Mouse (Mus musculus) myocyte (in vitro differentiated cells): ENCODE measurements around the gene Usp28. TPM values are rescaled to one million over a fixed set of nuclear protein-coding genes. Genes with fewer than 3 reads are reported as not detected.

Source experiments
- H3K27me3 ChIP-seq: one replicate; pipeline ENCODE4 v1.6.1; 2011; ENCODE audit not compliant: control insufficient read depth, insufficient read depth, insufficient read length
- H3K36me3 ChIP-seq: one replicate; pipeline ENCODE4 v1.6.1; 2011; ENCODE audit not compliant: control insufficient read depth, insufficient read depth
- H3K4me2 ChIP-seq: one replicate; pipeline ENCODE4 v1.6.1; 2011; ENCODE audit warnings: low read depth, control low read depth
- H3K4me3 ChIP-seq: one replicate; pipeline ENCODE4 v1.5.1; 2011; ENCODE audit warnings: mild to moderate bottlenecking, control low read depth, moderate library complexity
- H3K79me2 ChIP-seq: one replicate; pipeline ENCODE4 v1.6.1; 2011; ENCODE audit not compliant: control insufficient read depth, insufficient read depth
- H3ac ChIP-seq: one replicate; pipeline ENCODE4 v1.6.1; 2011; ENCODE audit not compliant: control insufficient read depth, insufficient read length
- CEBPB ChIP-seq: IDR thresholded peaks from 2 replicates; pipeline ENCODE4 v1.6.1; 2011; ENCODE audit warnings: mild to moderate bottlenecking, moderate library complexity; ENCODE audit not compliant: poor library complexity, insufficient read depth, severe bottlenecking
- E2F4 ChIP-seq: IDR thresholded peaks from one replicate; pipeline ENCODE4 v1.6.1; 2011; ENCODE audit warnings: mild to moderate bottlenecking, control low read depth, moderate library complexity; ENCODE audit not compliant: insufficient read depth
- MAX ChIP-seq: IDR thresholded peaks from one replicate; pipeline ENCODE4 v1.6.1; 2011; ENCODE audit warnings: low read depth, mild to moderate bottlenecking, control low read depth
- MYOD1 ChIP-seq, 3 experiments: IDR thresholded peaks; one replicate each; pipeline ENCODE4 v1.6.1; 2011; ENCODE audit warnings: control low read depth in 2 of 3, low read depth in 2 of 3, mild to moderate bottlenecking in 2 of 3, moderate library complexity in 1 of 3; ENCODE audit not compliant: insufficient read length in 2 of 3, control insufficient read depth in 1 of 3
- MYOG ChIP-seq, 3 experiments: IDR thresholded peaks; one replicate each; pipeline ENCODE4 v1.6.1; 2011; ENCODE audit warnings: control low read depth in 2 of 3, low read depth in 2 of 3, mild to moderate bottlenecking in 2 of 3; ENCODE audit not compliant: insufficient read length in 2 of 3, control insufficient read depth in 1 of 3, insufficient read depth in 1 of 3
- POLR2A ChIP-seq: IDR thresholded peaks from one replicate; pipeline ENCODE4 v1.6.1; 2011; ENCODE audit warnings: low read depth, mild to moderate bottlenecking, control low read depth, moderate library complexity; ENCODE audit not compliant: insufficient read length
- POLR2AphosphoS2 ChIP-seq: IDR thresholded peaks from one replicate; pipeline ENCODE4 v1.6.1; 2011; ENCODE audit warnings: low read depth, control low read depth; ENCODE audit not compliant: insufficient read length
- REST ChIP-seq: IDR thresholded peaks from one replicate; pipeline ENCODE4 v1.6.1; 2011; ENCODE audit warnings: mild to moderate bottlenecking, control low read depth, moderate library complexity; ENCODE audit not compliant: insufficient read depth, insufficient read length
- SRF ChIP-seq: IDR thresholded peaks from one replicate; pipeline ENCODE4 v1.6.1; 2011; ENCODE audit warnings: low read depth; ENCODE audit not compliant: control insufficient read depth, insufficient read length
- TCF12 ChIP-seq: IDR thresholded peaks from one replicate; pipeline ENCODE4 v1.6.1; 2011; ENCODE audit warnings: mild to moderate bottlenecking, control low read depth; ENCODE audit not compliant: poor library complexity, insufficient read depth, severe bottlenecking
- TCF3 ChIP-seq: IDR thresholded peaks from one replicate; pipeline ENCODE4 v1.6.1; 2011; ENCODE audit warnings: low read depth, control low read depth; ENCODE audit not compliant: insufficient read length
- USF1 ChIP-seq: IDR thresholded peaks from one replicate; pipeline ENCODE4 v1.6.1; 2011; ENCODE audit warnings: low read depth, mild to moderate bottlenecking, control low read depth, moderate library complexity
- polyA plus RNA-seq: library from polyadenylated mRNA; unstranded; fragments of >200 nt; fragmentation: generic; extraction: Trizol; gene quantifications from one replicate; pipeline ENCODE4 v1.2.1, GENCODE M21; 2012; ENCODE audit warnings: missing spikeins

Usp28 gene
- polyA plus RNA-seq, 1 experiment, result 27.5 TPM

DNA sequence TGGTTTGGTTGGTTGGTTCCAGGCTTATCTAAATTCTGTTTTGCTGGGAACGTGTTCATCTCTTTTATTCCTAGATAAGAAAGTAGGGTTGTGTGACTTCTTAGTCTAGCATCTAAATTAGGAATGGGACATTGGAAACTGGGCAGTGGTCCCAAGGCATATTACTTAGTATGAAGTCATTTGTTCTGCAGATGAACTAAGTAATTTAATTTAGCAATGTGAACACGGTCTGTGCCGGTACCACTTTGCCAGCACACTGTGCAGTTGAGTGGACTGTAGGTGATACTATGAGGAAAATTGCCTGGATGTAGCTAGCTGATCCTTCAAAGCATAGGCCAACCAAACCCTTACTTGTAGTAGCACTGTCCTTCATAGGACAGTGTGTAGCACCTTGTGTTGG is 91.7 kb downstream of the Usp28 start:
- Histone ChIP-seq H3K27me3 (no peaks in the 10 kb centered on the region), H3ac (no peak overlapping the region), H3K79me2 (no peaks in the 10 kb centered on the region), H3K4me3 (no peak overlapping the region), H3K4me2 (no peak overlapping the region), H3K36me3 (peaks cover 30% of the 10 kb centered on the region)
- TF ChIP-seq TCF12 (no peak), MAX (no peak), POLR2A (no peak), REST (no peak), USF1 (no peak), E2F4 (no peak), MYOD1 (IDR thresholded peaks at IDR 0.05; ENCODE audit: control insufficient read depth in 1 of 3, insufficient read length in 2 of 3, low read depth in 2 of 3) (no peak), POLR2AphosphoS2 (no peak), MYOG (IDR thresholded peaks at IDR 0.05; ENCODE audit: control insufficient read depth in 1 of 3, insufficient read depth in 1 of 3, insufficient read length in 2 of 3, low read depth in 2 of 3) (no peak), CEBPB (no peak), TCF3 (no peak), SRF (no peak)

GRCm38 (mm10) chr9:49081107-49081506 is 95.9 kb downstream of the Usp28 start, which contains the start of gene Tmprss5:
TSS of gene Tmprss5 (plus strand) at chr9:49081260.
- peaks cover 16% of the 10 kb centered on the region for H3K36me3 ChIP-seq

GRCm38 (mm10) chr9:49081561-49081960 is 96.4 kb downstream of the Usp28 start:
- no peaks in the 10 kb centered on the region for H3K79me2 ChIP-seq
- H3K27me3 ChIP-seq, result no peaks in the 10 kb centered on the region
- no peak overlapping the region for H3ac ChIP-seq
- H3K4me2 ChIP-seq, result no peak overlapping the region
- peaks cover 16% of the 10 kb centered on the region for H3K36me3 ChIP-seq
- H3K4me3 ChIP-seq, result no peak overlapping the region
- TF ChIP-seq USF1 (no peak), SRF (no peak)

More at GRCm38 (mm10) chr9:49081107-49081506, 95.9 kb downstream of the Usp28 start, which contains the start of gene Tmprss5:
- no peak within 1 kb of the TSS for H3ac ChIP-seq
- no peak within 1 kb of the TSS for H3K4me3 ChIP-seq
- H3K79me2 ChIP-seq, result no peaks in the 10 kb centered on the region
- H3K27me3 ChIP-seq, result no peaks in the 10 kb centered on the region
- no peak for TF ChIP-seq REST
- no peak for TF ChIP-seq MYOG (IDR thresholded peaks at IDR 0.05; ENCODE audit: control insufficient read depth in 1 of 3, insufficient read depth in 1 of 3, insufficient read length in 2 of 3, low read depth in 2 of 3)
- TF ChIP-seq CEBPB, result no peak
- no peak for TF ChIP-seq TCF3
- no peak for TF ChIP-seq POLR2A
- no peak for TF ChIP-seq MAX
- TF ChIP-seq E2F4, result no peak
- no peak for TF ChIP-seq TCF12
- no peak for TF ChIP-seq SRF
- TF ChIP-seq MYOD1 (IDR thresholded peaks at IDR 0.05; ENCODE audit: control insufficient read depth in 1 of 3, insufficient read length in 2 of 3, low read depth in 2 of 3), result no peak
- no peak for TF ChIP-seq USF1
- TF ChIP-seq POLR2AphosphoS2, result no peak
- no peak within 1 kb of the TSS for H3K4me2 ChIP-seq

DNA sequence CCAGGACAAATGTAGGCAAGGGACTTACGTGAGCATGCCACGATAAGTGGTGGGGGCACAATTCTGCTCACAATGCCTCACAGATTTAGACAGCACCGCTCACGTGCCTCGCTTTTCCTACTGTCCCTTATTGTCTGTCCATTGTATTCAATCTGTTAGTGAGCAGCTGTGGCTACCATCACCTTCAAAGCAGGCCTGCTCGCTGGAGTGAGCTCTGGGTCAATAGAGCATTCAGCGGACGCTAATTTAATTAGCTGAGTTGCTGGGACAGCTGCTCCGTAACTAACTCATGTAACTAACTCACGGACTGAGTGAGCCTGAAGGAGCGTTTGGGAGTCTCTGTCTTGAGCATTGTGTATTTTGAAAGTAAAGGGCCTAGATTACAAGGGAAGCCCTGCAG is 102.1 kb downstream of the Usp28 start:
- Histone ChIP-seq H3K79me2 (no peaks in the 10 kb centered on the region), H3ac (no peak overlapping the region), H3K36me3 (no peaks in the 10 kb centered on the region), H3K27me3 (no peaks in the 10 kb centered on the region), H3K4me3 (no peak overlapping the region), H3K4me2 (no peak overlapping the region)
- no peak for TF ChIP-seq MYOG (IDR thresholded peaks at IDR 0.05; ENCODE audit: control insufficient read depth in 1 of 3, insufficient read depth in 1 of 3, insufficient read length in 2 of 3, low read depth in 2 of 3)
- no peak for TF ChIP-seq USF1
- no peak for TF ChIP-seq POLR2A
- no peak for TF ChIP-seq POLR2AphosphoS2

Other genes with a start within 250 kb of the Usp28 start
- gene Zbtb16, start 149.2 kb upstream of the Usp28 start, polyA plus RNA-seq, result not detected
- not detected for gene Htr3a, start 74.3 kb upstream of the Usp28 start, polyA plus RNA-seq
- gene Htr3b, start 20.4 kb upstream of the Usp28 start, polyA plus RNA-seq, result not detected
- 10.2 TPM for gene Zw10, start 70.2 kb downstream of the Usp28 start, polyA plus RNA-seq
- gene Tmprss5, start 95.9 kb downstream of the Usp28 start, polyA plus RNA-seq, result not detected